Mouse (Mus musculus) 416B (cell line): ENCODE measurements at regions not wholly inside any gene's neighbourhood (a gene's known extent, or its start where the extent isn't known, plus 50 kb on each side); places are given as distances from the start of the nearest gene placed in this dataset.
A peak's percentile ranks its signal among the peaks of the same experiment; 100 is the strongest.

Experiments used
- DNase-seq: peaks from one replicate; pipeline ENCODE4 v3.0.0; 2011; ENCODE audit warnings: low read depth

DNA sequence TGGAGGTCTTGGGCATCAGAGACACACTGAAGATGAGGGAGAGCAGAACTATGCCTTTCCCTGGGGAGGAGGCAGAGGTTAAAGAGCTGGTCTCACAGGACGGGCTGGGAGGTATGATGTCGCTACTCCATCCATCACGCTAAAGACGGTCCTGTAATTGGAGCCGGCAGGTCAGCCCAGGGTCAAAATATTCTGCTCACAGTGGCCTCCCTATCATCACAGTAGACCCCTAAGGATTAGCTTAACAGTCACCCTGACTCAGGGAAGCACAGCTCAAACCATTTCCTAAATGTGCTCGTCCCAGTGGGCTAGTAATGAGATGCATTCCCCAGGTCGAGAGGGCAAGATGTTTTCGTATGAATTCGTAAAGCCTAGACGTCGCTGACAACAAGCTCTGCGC is 53.7 kb upstream of the Mon1b start:
- DNase-seq, result no peak

- DNase-seq, result peak; percentile 17
Observed at GRCm38 (mm10) chr8:113582180-113582975, 53.0 kb upstream of the Mon1b start.

- DNase-seq, result no peak
Observed at GRCm38 (mm10) chr8:113583801-113584200, 51.6 kb upstream of the Mon1b start.
